Mouse (Mus musculus): Measurements from ENCODE around the gene Olfr1022.

Gene Olfr1022

GRCm38 (mm10) chr2:85868294-85868693 is at the start of gene Olfr1022:
Gene Olfr1022 (plus strand): TSS chr2:85868594.
- no peak for DNase-seq (ENCODE audit: low spot score)

GRCm38 (mm10) chr2:85845383-85845782 is 23.0 kb upstream of the Olfr1022 start, which contains the start of gene Olfr1019:
Gene Olfr1019 (minus strand): TSS chr2:85845483.
- DNase-seq (ENCODE audit: low spot score): no peak

GRCm38 (mm10) chr2:85846730-85847129 is 21.7 kb upstream of the Olfr1022 start, which contains the start of gene Olfr1020:
Gene Olfr1020 (plus strand): TSS chr2:85847030.
- no peak for DNase-seq (ENCODE audit: low spot score)

DNA sequence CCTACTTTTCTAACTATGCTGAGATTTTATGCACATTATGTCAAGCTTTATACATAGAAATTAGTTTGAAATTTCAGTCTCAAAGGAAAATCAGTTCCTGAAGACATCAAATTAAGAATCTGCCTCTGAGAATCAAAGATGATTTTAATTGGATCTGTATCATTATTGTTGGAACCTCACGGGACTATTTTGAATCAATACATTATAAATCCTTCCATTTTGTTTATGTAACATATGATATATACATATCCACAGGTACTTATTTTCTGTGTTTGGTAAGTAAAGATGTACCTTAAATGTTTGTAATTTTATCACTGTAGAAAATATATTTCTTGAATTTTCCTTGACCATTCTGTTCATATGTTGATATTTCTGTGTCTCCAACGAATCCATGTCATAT is 16.9 kb downstream of the Olfr1022 start, which contains the start of gene Olfr1023:
TSS of gene Olfr1023 (plus strand) at position 301 of the 400 bp plus-strand sequence.
- no peak for DNase-seq (ENCODE audit: low spot score)

DNA sequence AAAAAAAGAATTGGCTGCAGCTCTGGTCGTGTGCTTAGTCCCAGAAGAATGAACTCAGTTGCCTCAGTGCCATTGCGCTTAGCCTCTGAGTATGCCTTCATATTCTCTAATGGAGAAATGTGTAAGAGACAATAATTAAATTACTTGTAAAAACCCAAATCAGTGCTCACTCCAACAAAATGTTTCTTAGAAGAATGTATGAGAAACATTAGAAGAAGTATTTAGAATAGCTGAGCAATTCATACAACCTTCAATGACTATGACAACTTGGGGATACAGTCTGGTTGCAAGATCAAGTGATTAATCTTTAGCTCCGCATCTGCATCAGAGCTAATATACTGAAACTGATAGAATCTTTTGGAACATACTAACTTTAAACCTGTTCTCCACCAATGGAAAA is 36.6 kb downstream of the Olfr1022 start, which contains the start of gene Olfr1024:
TSS of gene Olfr1024 (minus strand) at position 101 of the 400 bp plus-strand sequence.
- DNase-seq (ENCODE audit: low spot score): no peak

GRCm38 (mm10) chr2:85913197-85913596 is 44.8 kb downstream of the Olfr1022 start:
- DNase-seq (ENCODE audit: low spot score): no peak

DNA sequence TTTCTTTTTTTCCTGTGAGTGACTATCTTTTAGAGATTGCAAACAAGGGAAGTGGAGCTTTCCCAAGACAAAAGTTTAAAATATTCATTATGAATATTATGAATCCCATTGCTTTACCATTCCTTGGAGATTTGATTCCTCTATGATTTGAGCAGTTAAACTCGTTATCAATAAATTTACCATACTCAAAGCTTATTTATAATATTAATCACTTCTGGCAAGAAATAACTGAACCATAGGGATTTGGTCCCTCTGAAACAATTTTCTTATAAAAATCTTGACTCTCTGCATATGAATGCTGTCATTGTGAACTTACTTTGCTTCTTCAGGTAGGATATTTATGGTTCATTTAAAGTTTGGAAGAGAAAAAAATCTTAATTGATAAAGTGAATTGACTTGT is 46.5 kb downstream of the Olfr1022 start, which contains the start of gene Olfr1025-ps1:
TSS of gene Olfr1025-ps1 (plus strand) at position 301 of the 400 bp plus-strand sequence.
- no peak for DNase-seq (ENCODE audit: low spot score)

All from testis, postnatal 14 days (tissue).